Mouse (Mus musculus) left cerebral cortex, adult 2 months (tissue): Measurements from ENCODE around the gene Ang5. TPM values are rescaled to one million over a fixed set of nuclear protein-coding genes. Genes with fewer than 3 reads are reported as not detected.
"Not testable (repeated sequence)": the region's sequence is repeated elsewhere in the genome, so short reads cannot be mapped to it uniquely, and the experiment has no call there.

ENCODE experiments used
- DNase-seq, 2 experiments: peaks; one replicate each; pipeline ENCODE4 v3.0.0; 2021 to 2022; ENCODE audit warnings: low spot score in 2 of 2, mixed read lengths in 1 of 2; ENCODE audit errors: extremely low spot score in 1 of 2
- H3K27ac ChIP-seq: fragments of 200-600 bp; 2 replicates; pipeline ENCODE4 v1.8.1; 2022
- H3K4me3 ChIP-seq: fragments of 200-600 bp; 2 replicates; pipeline ENCODE4 v1.8.1; 2022
- CTCF ChIP-seq: fragments of 200-600 bp; IDR thresholded peaks from 2 replicates; pipeline ENCODE4 v1.8.1; 2022; ENCODE audit warnings: antibody characterized with exemption, mild to moderate bottlenecking, moderate library complexity
- intact Hi-C: fragments of 180-260 bp; cut with DNase I; formaldehyde crosslinking; loops from one replicate; pipeline ENCODE4 v1.15.1; 2025
- total RNA-seq, 2 experiments: library from RNA; stranded (reverse); gene quantifications; 2 replicates each; pipeline ENCODE4 v1.2.3; 2021

The Ang5 gene
- total RNA-seq, 2 experiments from 2014 or later, result not detected

DNA sequence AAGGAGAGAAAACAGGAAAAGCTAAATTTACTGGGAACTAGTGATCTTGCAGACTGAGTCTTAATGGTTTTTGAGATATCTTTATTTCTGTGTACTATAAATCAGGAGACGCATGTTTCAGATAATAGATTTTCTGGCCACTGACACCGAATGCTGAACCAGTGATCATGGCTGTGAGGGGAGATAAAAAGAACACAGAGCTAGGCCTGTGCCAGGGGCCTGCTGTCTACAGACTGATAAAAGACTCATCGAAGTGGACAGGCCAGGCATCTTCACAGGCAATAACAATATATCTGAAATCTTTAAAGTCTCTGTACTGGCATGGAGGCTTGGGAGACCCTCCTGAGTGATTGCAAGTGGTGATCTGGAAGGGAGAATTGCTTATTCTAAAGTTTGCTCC lies 44.7 kb downstream of the Ang5 start:
- intact Hi-C loops, result no loop called here
- no peak for TF ChIP-seq CTCF

DNA sequence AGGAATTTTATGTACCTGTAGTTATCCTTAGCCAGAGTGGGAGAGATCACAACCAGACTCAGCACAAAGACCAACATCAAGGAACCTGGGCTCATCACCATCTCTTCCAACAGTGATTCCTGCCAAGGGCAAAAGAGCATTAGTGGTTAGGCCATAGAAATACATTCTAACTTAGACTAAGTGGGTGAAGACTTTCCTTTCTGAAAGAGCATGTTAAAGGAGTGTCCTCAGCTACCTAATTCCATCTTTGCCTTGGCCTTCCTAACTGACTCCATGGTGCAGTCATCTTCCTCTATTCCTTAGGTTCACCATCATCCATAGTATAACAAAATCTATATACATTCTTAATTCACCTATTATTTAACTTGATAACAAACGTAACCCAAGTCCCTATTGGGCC lies 45.3 kb downstream of the Ang5 start, which contains the start of gene Ang6:
Ang6 (minus strand) TSS at position 101 of the 400 bp plus-strand sequence.
- Histone ChIP-seq H3K4me3 (no peak within 1 kb of the TSS), H3K27ac (no peak within 1 kb of the TSS)
- intact Hi-C loops, result no loop called here
- no peak for TF ChIP-seq CTCF
- no peak for DNase-seq

More for the DNA sequence above, 44.7 kb downstream of the Ang5 start:
- Histone ChIP-seq H3K4me3 (no peak overlapping the region), H3K27ac (no peak overlapping the region)
- DNase-seq, result no peak

- H3K4me3 ChIP-seq, intact Hi-C loops, DNase-seq, H3K27ac ChIP-seq: not testable (repeated sequence)
Observed at GRCm38 (mm10) chr14:44008021-44008420, 51.2 kb downstream of the Ang5 start.

DNA sequence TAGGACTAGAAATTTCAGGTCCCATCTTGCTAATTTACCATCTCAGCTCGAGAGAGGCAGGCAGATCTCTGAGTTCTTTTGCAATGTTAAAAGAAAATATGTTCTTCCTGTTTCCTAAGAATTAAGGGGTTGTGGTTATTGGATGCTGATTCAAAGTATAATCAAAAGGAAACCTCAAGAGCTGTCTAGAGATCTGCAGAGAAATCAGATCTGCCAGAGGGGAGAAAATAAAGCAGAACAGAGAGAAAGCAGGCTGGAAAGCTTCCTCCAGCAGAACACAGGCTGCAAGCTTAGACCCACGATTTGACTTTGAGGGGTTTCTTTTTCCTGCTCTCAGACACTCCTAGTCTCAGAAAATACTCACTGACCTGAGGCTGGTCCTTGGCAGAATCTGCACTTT lies 52.8 kb downstream of the Ang5 start:
- DNase-seq, H3K27ac ChIP-seq, intact Hi-C loops, H3K4me3 ChIP-seq: not testable (repeated sequence)

Other genes starting within 250 kb of the Ang5 start
- not detected for gene Gm16506, start 229.6 kb upstream of the Ang5 start, total RNA-seq
- not detected for gene Gm6526, start 209.2 kb upstream of the Ang5 start, total RNA-seq
- gene Gm8180, start 172.3 kb upstream of the Ang5 start, total RNA-seq, result not detected
- not detected for gene Ear1, start 81.6 kb upstream of the Ang5 start, total RNA-seq
- not detected for gene Ear10, start 33.5 kb upstream of the Ang5 start, total RNA-seq
- gene Gm8113, start 31.7 kb upstream of the Ang5 start, total RNA-seq, result under 1 TPM in 1 of 2 experiments, not detected in 1; 0.21 TPM
- not detected for gene Ang6, start 45.2 kb downstream of the Ang5 start, total RNA-seq
- gene Ear2, start 145.6 kb downstream of the Ang5 start, total RNA-seq, result not detected
- not detected for gene Gm3327, start 166.8 kb downstream of the Ang5 start, total RNA-seq
- gene Gm8212, start 240.6 kb downstream of the Ang5 start, total RNA-seq, result not detected